Comparison of ENCODE assay signal across 9 mouse cellular contexts in genomic region chr12:44105085-44105484, GRCm38 (mm10).
DNase-seq lines count a peak whose midpoint lies in the region; ATAC-seq and TF ChIP-seq lines count a peak whose summit lies in the region.
"Had no signal": no experiment of that assay in that cellular context is flagged by ENCODE, and none has a peak within 500 bp of the region (broad histone marks: within the 10 kb centered on the region; RNA-seq: fewer than 3 reads in every experiment).

No protein-coding gene starts in this region.

- TF ChIP-seq POLR2A in CH12.LX (IDR thresholded peaks at IDR 0.05; ENCODE audit: low read depth, low read length), result no peak

- intact Hi-C loops in heart, postnatal 14 days (cut with DNase I), result no loop called here

- peak; percentile 73 for ATAC-seq in forebrain, postnatal 0 days
- no peak for ATAC-seq in monocyte, adult 5-6 weeks (replicated peaks; ENCODE audit: insufficient number of reproducible peaks, low FRiP score, low TSS enrichment, poor library complexity, severe bottlenecking)

- H3K36me3 ChIP-seq in CH12.LX (replicated peaks in 1 of 2; ENCODE audit: control insufficient read depth in 1 of 2, insufficient read depth in 1 of 2, low read length in 1 of 2), result no peaks in the 10 kb centered on the region
- H3K36me3 ChIP-seq in ES-E14 (ENCODE audit: control insufficient read depth, insufficient read depth, low read length, poor library complexity, severe bottlenecking), result no peaks in the 10 kb centered on the region
- no peaks in the 10 kb centered on the region for H3K36me3 ChIP-seq in forebrain, postnatal 0 days (ENCODE audit: insufficient read depth)

- H3K4me2 ChIP-seq in CH12.LX (ENCODE audit: insufficient read depth, low read depth, poor library complexity, severe bottlenecking), result no peak overlapping the region
- H3K4me2 ChIP-seq in forebrain, postnatal 0 days (ENCODE audit: low read depth), result no peak overlapping the region

- TF ChIP-seq EP300 in CH12.LX (IDR thresholded peaks at IDR 0.05; ENCODE audit: low read length), result no peak

- H3K9ac ChIP-seq in CH12.LX (ENCODE audit: insufficient read depth, low read depth) (no peak overlapping the region), ES-E14 (ENCODE audit: insufficient read depth, low read depth, low read length, poor library complexity, severe bottlenecking) (no peak overlapping the region)
- no peak overlapping the region for H3K9ac ChIP-seq in forebrain, postnatal 0 days

- no peaks in the 10 kb centered on the region for H3K27me3 ChIP-seq in CH12.LX (replicated peaks)
- no peaks in the 10 kb centered on the region for H3K27me3 ChIP-seq in forebrain, postnatal 0 days (ENCODE audit: insufficient read depth, low read length)

- TF ChIP-seq RAD21 in CH12.LX (IDR thresholded peaks at IDR 0.05; ENCODE audit: low read depth, low read length), result peak; percentile 70

- no peaks in the 10 kb centered on the region for H3K9me3 ChIP-seq in CH12.LX (replicated peaks; ENCODE audit: low read length)
- H3K9me3 ChIP-seq in ES-E14 (ENCODE audit: control insufficient read depth, insufficient read depth, low read depth, low read length), result no peaks in the 10 kb centered on the region
- H3K9me3 ChIP-seq in forebrain, postnatal 0 days (ENCODE audit: low read length), result no peaks in the 10 kb centered on the region

- TF ChIP-seq CTCF in CH12.LX (conservative IDR thresholded peaks at IDR 0.05 in 1 of 2, IDR thresholded peaks at IDR 0.05 in 1 of 2; ENCODE audit: low read depth in 2 of 2, low read length in 2 of 2), result peak; percentile 15 to 61; a peak in 2 of 4 replicates
- peak; percentile 76 for TF ChIP-seq CTCF in forebrain, postnatal 0 days (IDR thresholded peaks at IDR 0.05; ENCODE audit: low read depth)

- DNase-seq in layer of hippocampus, adult 18-20 months (ENCODE audit: low spot score in 2 of 2), result peak; percentile 1 to 47
- no peak for DNase-seq in layer of hippocampus, postnatal 25 days (ENCODE audit: extremely low spot score in 1 of 2, low spot score in 1 of 2)
- DNase-seq in CH12.LX (ENCODE audit: extremely low read depth) (peak; percentile 44), ES-E14 (ENCODE audit: low read depth, low spot score) (peak; percentile 19)
- peak; percentile 71 for DNase-seq in forebrain, postnatal 0 days
- no peak for DNase-seq in heart, postnatal 14 days
- DNase-seq: kidney, adult 11 months; lung, postnatal 4 days had no signal

- in situ Hi-C loops in CH12.LX (cut with MboI; ENCODE audit: low pct_ligation_motif_present, low pct_unique_long_range_greater_than_20kb, low sequenced_read_pairs), result no loop called here
- in situ Hi-C loops in ES-E14 (cut with MboI; ENCODE audit: low sequenced_read_pairs in 2 of 2, unreplicated experiment in 2 of 2), result no loop called here

- H3K4me1 ChIP-seq in CH12.LX (ENCODE audit: control insufficient read depth in 1 of 2, insufficient read depth in 2 of 2) (0 out of 4 replicates have a peak, but pooled peaks cover 0 to 4% of the 10 kb centered on the region in 2 experiments), ES-E14 (ENCODE audit: control insufficient read depth in 2 of 2, insufficient read depth in 2 of 2, low read length in 2 of 2, poor library complexity in 1 of 2) (no peaks in the 10 kb centered on the region)
- H3K4me1 ChIP-seq in forebrain, postnatal 0 days (ENCODE audit: insufficient read depth), result no peaks in the 10 kb centered on the region

- no peaks in the 10 kb centered on the region for H3K79me2 ChIP-seq in CH12.LX (replicated peaks; ENCODE audit: control insufficient read depth, extremely low read depth, insufficient read depth, poor library complexity, severe bottlenecking)

- H3K4me3 ChIP-seq in CH12.LX (replicated peaks in 1 of 3; ENCODE audit: low read depth in 2 of 3, low read length in 2 of 3, poor library complexity in 1 of 3) (no peak overlapping the region), ES-E14 (ENCODE audit: insufficient read depth in 1 of 2, low read depth in 1 of 2, low read length in 2 of 2, poor library complexity in 1 of 2, severe bottlenecking in 1 of 2) (no peak overlapping the region)
- no peak overlapping the region for H3K4me3 ChIP-seq in forebrain, postnatal 0 days (ENCODE audit: low read depth, low read length)

- dilution Hi-C loops in CH12.LX (cut with MboI; ENCODE audit: extremely low pct_ligation_motif_present, extremely low pct_unique_long_range_greater_than_20kb, low sequenced_read_pairs), result no loop called here

- no peak overlapping the region for H3K27ac ChIP-seq in CH12.LX (ENCODE audit: insufficient read depth, low read depth)
- no peak overlapping the region for H3K27ac ChIP-seq in ES-E14 (ENCODE audit: insufficient read depth, low read depth, low read length, poor library complexity, severe bottlenecking)
- no peak overlapping the region for H3K27ac ChIP-seq in forebrain, postnatal 0 days (ENCODE audit: low read depth, low read length)

- 34% methylated on average over 2 of the region's 2 CpGs for WGBS in forebrain, postnatal 0 days

TF ChIP-seq in CH12.LX, 34 proteins besides CTCF, POLR2A, EP300 and RAD21:
- TF ChIP-seq SMC3 (IDR thresholded peaks at IDR 0.05; ENCODE audit: low read depth, low read length) (peak; percentile 47), TCF12 (IDR thresholded peaks at IDR 0.05; ENCODE audit: low read depth, low read length) (no peak)

TF ChIP-seq in ES-E14, 5 proteins besides CTCF, POLR2A, EP300 and RAD21:
- TF ChIP-seq CHD2 (IDR thresholded peaks at IDR 0.05; ENCODE audit: low read depth, low read length) (no peak), ZC3H11A (IDR thresholded peaks at IDR 0.05; ENCODE audit: borderline replicate concordance, low read depth, low read length) (peak; percentile 19; the same call in 1 of the 2 replicates)

Comparison
In these comparisons a context has a peak if more than half of its experiments do, and no peak if none do; other contexts are left out.
1. DNase-seq: peak in layer of hippocampus, adult 18-20 months (2 of 2), CH12.LX (single experiment), ES-E14 (single experiment) and forebrain, postnatal 0 days (single experiment); none in layer of hippocampus, postnatal 25 days (0 of 2) and heart, postnatal 14 days (0 of 2).